Mouse (Mus musculus): ENCODE measurements around the gene Srrt.

Srrt gene

DNA sequence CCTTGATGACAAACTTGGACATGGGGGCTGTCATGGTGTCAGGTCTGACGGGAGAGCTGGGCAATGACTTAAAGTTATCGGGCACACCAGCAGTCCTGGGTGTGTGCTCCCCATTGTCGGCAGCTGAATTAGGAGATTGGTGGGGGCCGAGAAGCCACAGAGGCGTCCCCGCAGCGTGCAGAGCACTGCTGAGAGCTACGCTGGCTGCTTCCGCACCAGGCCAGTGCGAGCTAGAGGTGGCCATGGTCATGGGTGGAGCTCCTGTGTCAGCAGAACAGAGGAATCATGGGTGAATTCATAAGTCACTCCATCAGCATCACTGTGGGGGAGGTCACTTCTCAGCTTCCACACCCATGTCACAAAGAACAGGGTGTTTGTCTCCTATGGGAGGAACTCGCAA, 42.7 kb downstream of the Srrt start:
- no peak for DNase-seq (ENCODE audit: low spot score in 2 of 2)

DNA sequence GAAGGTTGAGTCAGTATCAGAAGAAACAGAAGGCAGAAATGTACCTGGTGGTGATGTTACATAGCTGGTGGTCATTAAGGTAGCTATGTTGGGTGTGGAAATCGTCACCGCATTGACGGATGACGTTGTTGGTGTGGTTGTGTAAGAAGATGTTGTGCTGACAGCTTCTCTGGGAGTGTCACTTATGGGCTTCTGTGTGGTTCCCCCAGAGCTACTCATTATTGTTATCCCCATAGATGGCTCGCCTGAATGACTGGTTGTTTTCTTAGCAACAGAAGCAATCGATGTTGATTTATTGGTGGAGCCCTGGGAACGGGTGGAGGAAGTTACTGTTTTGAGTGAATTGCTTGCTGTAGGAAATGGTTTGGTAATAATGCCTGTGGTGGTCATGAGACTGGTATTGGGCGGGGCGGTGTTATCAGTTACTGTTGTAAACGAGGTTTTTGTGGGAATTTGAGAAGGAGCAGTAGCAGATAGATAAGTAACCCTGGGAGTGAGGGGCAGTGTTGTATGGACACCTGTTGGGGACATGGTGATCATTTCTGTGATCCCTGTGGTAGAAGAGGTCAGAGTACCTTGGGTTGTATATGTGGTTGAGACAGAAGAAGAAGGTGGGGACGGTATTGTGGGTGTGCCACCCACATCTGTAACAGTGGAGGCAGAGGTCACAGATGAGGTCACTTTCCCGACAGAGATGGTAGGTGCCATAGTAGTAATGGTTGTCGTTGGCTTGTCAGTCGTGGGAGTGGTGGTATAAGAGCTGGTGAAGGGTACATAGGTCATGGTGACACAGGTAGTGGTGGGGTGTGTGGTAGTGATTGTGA, 43.4 kb downstream of the Srrt start:
- no peak for DNase-seq (ENCODE audit: low spot score in 2 of 2)
